27 mouse cellular contexts compared by ENCODE assay signal in the genomic region with DNA sequence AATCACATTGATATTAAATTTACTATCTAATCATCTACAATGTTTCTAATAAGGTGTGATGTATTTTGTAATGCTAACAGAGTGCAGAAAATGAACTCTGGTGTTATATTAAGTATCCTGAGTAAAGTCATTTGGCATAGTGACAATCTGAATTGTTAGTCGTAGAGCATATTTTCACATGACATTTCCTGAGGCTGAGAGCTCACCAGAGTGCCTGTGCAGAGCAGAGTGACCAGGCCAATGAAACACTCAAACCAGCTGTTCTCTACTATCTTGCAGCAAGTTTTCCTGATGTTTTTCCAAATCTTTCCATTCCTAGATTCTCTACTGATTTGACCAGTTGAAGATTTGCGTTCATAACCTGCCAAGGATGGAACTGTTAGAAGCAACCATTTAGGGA. TPM values are rescaled to one million over a fixed set of nuclear protein-coding genes. Genes with fewer than 3 reads are reported as not detected.
"Had no signal": no experiment of that assay in that cellular context is flagged by ENCODE, and none has a peak within 500 bp of the region (broad histone marks: within the 10 kb centered on the region; RNA-seq: fewer than 3 reads in every experiment).

No protein-coding gene starts in this region.

- H3K9me3 ChIP-seq: heart, embryonic 10.5 days; heart, embryonic 12.5 days; hindbrain, embryonic 10.5 days; hindbrain, embryonic 12.5 days; intestine, embryonic 15.5 days; limb, embryonic 10.5 days; limb, embryonic 12.5 days had no signal

- H3K9ac ChIP-seq: heart, embryonic 12.5 days; hindbrain, embryonic 12.5 days; hindbrain, embryonic 14.5 days; intestine, embryonic 15.5 days; limb, embryonic 12.5 days had no signal

- H3K4me1 ChIP-seq: heart, embryonic 10.5 days; heart, embryonic 12.5 days; hindbrain, embryonic 10.5 days; hindbrain, embryonic 12.5 days; intestine, embryonic 15.5 days; limb, embryonic 10.5 days; limb, embryonic 12.5 days had no signal

- H3K27me3 ChIP-seq: heart, embryonic 12.5 days; hindbrain, embryonic 12.5 days; intestine, embryonic 15.5 days; limb, embryonic 12.5 days had no signal

- H3K4me3 ChIP-seq: heart, embryonic 10.5 days; heart, embryonic 12.5 days; hindbrain, embryonic 10.5 days; hindbrain, embryonic 12.5 days; intestine, embryonic 15.5 days; layer of hippocampus, adult 2 months; left cerebral cortex, adult 2 months; limb, embryonic 10.5 days; limb, embryonic 12.5 days had no signal

- DNase-seq: gastrocnemius, postnatal 14 days; gastrocnemius, postnatal 36 days; heart, adult 18-20 months; heart, postnatal 10 days; heart, postnatal 4 days; kidney, adult 18-20 months; kidney, adult 8-10 months; kidney, postnatal 10 days; kidney, postnatal 25 days; kidney, postnatal 4 days; liver had no signal

- H3K36me3 ChIP-seq: heart, embryonic 10.5 days; heart, embryonic 12.5 days; hindbrain, embryonic 10.5 days; hindbrain, embryonic 12.5 days; intestine, embryonic 15.5 days; limb, embryonic 10.5 days; limb, embryonic 12.5 days had no signal

- H3K27ac ChIP-seq: heart, embryonic 10.5 days; hindbrain, embryonic 10.5 days; hindbrain, embryonic 12.5 days; hindbrain, embryonic 14.5 days; intestine, embryonic 15.5 days; layer of hippocampus, adult 2 months; left cerebral cortex, adult 2 months; limb, embryonic 10.5 days; limb, embryonic 12.5 days had no signal

- ATAC-seq: hindbrain, embryonic 16.5 days; inflammation-experienced regulatory T-cells, adult 6 months; intestine, embryonic 15.5 days; intestine, postnatal 0 days had no signal

- H3K4me2 ChIP-seq: heart, embryonic 12.5 days; hindbrain, embryonic 12.5 days; hindbrain, embryonic 14.5 days; intestine, embryonic 15.5 days; limb, embryonic 12.5 days had no signal

RNA-seq across cellular contexts. Expression of a gene that starts 57.5 kb away (rescaled TPM):
- total RNA-seq: gastrocnemius, adult 18-20 months; gastrocnemius, adult 8-10 months; gastrocnemius, postnatal 14 days; gastrocnemius, postnatal 36 days; heart, adult 18-20 months; heart, postnatal 10 days; heart, postnatal 25 days had no signal
- polyA plus RNA-seq: inflammation-experienced regulatory T-cells, adult 6 months had no signal
